Mouse (Mus musculus) bone marrow macrophage, adult 2 months (primary cell): Measurements from ENCODE around the gene Mvb12b.

Source experiments
- CTCF ChIP-seq: IDR thresholded peaks from 2 replicates; pipeline ENCODE4 v1.5.1; 2012; ENCODE audit warnings: low read depth, mild to moderate bottlenecking, low read length, moderate library complexity
- POLR2A ChIP-seq: IDR thresholded peaks from 2 replicates; pipeline ENCODE4 v1.6.1; 2012; ENCODE audit warnings: mild to moderate bottlenecking, low read depth, low read length, borderline replicate concordance

DNA sequence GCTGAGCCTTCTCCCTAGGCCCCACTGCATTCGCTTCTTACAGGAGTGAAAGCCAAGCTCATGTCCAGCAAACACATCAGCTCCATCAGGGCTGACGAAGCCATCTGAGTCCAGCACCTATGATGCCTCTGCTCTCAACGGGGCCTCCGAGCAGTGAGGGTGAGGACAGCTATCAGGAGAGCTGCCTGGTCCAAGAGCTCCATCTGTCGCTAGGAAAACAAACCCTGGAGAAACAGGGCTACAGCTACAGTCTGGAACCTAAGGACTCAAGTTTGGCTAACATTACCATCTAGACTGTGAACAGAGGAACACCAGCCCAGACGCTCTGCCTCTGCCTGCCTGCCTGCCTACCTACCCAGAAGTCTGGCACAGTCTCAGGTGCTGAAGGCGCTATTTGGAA lies 104.3 kb downstream of the Mvb12b start:
- TF ChIP-seq CTCF (no peak), POLR2A (no peak)
